Mouse (Mus musculus): ENCODE measurements around the gene Prr29.

DNA sequence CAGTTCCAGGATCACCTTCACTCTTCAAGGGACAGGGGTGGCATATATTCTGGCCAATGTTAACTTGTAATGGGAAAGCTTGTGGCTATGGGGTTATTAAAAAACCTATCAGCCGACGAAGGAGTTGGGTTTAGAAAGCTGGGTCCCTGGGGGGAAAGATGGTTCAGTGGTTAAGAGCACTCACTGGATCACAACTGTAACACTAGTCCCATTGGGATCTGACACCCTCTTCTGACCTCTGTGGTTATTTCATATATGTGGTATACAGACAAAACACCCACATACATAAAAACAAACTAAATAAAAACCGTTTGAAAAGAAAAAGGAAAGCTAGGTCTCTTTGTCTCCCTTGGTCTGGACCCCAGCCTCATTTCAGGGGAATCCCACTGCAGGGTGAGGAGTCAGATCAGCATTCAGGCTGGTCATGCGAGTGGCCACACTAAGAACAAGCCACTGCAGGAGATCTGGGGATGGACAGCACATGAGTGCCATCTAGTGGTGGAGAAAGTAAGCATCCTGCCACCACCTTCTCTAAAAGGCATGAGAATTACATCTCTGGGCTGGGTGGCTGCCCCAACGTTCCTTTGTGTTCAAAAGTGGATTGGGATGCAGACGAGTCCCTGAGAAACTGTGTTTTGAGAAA, 26.4 kb downstream of the Prr29 start:
- no peak for TF ChIP-seq SRF (IDR thresholded peaks at IDR 0.05; ENCODE audit: control insufficient read depth, insufficient read length, low read depth)
- no peak for TF ChIP-seq MYOG (IDR thresholded peaks at IDR 0.05; ENCODE audit: control insufficient read depth in 1 of 3, insufficient read depth in 1 of 3, insufficient read length in 2 of 3, low read depth in 2 of 3)
- peak; percentile 32 for TF ChIP-seq POLR2A (IDR thresholded peaks at IDR 0.05; ENCODE audit: insufficient read length, low read depth)

Data from myocyte (in vitro differentiated cells).